Mouse (Mus musculus) heart, adult 8-10 months (tissue): ENCODE results near the gene Elmsan1. TPM values are rescaled to one million over a fixed set of nuclear protein-coding genes. Genes with fewer than 3 reads are reported as not detected.

Experiments
- DNase-seq: peaks from one replicate; pipeline ENCODE4 v3.0.0; 2022; ENCODE audit warnings: low spot score
- total RNA-seq, 4 experiments: library from RNA; stranded (reverse); gene quantifications; 2 replicates each; pipeline ENCODE4 v1.2.4; 2022

Elmsan1 gene
- total RNA-seq, 4 experiments from 2014 or later: 13.1 to 17.5 (median 14.5) TPM

DNA sequence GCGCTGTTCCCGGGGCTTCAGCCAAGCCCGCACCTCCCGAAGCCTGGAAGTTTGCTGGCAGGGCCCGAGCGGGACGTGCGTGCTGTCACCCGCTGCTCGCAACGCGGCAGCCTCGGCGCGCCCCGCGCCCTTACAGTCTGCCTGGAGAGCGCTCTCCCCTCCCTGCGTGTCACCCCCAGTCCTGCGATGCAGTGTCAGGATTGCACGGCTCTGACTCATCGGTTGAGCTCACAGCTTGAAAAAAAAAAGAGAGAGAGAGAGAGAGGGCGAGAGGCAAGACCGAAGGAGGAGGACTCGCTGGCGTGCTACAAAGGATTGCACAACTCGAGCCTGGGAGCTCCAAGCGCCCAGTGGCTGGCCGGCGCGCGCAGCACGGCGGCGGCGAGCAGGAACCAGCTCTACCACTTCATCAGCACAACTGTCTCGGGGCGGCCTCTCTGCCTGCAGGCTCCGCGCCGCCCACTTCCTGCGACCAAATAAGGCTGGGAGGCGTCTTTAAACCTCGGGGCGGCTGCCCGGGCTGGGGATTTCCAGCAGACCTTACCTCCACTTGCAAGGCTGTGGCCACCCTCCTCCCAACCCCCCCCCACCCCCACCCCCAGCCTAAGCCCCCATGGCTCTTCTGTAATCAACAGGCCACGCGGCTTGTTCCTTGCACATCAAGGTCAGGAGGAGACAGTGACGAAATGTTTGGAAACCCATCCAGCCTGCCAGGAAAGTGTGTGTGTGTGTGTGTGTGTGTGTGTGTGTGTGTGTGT is 24.9 kb downstream of the Elmsan1 start:
- DNase-seq: peak; percentile 92

DNA sequence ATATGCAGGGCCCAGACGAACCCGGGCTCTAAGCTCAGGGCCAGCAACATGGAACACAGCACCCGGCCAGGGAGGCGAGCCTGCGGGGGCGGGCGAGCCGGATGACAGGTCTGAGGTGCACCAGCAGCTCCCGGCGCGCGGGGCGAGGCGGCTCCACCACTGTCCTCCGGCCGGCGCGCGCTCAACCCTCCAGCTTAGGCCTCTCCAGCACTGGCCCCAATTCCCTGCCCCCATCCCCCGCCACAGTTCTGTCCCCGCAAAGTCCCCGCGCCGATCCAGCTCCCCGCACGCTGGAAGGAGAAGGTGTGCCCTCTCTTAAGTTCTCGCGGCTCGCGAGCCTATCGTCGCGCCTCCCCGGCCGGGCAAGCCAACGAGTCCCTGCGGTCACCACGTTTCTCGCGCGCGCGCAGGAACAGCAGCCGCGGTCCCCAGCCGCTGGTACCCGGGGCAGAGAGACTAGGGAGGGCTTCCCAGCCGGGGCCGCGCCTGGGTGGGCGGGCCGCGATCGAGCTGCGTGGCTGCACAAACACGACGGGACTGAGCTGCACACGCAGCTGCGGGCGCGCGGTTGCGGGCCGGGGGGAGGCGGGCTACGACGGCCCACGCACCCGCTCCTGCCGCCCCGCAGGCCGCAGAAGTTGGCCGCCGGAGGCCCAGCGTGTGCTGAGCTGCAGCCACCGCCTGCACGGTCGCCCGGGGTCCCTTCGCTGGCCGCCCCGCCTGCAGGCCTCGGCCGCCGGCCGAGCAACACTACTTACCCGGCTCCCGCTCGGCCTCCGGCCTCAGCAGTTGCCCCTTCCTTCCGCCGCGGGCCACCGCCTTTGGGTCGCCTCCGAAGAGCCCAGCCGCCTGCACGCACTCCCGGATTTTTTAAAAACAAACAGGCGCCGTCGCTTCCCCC is 25.7 kb downstream of the Elmsan1 start:
- DNase-seq: no peak

DNA sequence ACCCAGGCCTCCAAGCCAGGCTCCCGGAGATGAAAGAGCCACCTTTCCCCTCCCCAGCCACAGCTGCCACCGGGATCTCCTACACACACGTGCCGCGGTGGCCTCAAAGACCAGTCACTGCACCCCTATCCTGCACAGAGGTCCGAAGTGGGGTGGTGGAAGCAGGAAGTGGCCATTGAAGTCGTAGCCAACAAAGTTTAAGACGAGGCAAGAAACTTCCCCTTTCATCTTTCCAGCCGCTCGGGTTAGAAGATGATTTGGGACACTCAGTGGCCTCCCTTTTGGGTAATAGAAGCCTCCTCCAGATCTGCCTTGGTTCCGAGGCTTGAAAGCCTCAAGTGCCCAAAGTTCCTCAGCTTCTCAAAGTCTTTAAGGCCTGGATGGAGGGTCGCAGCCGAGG is 26.4 kb downstream of the Elmsan1 start:
- DNase-seq: no peak

DNA sequence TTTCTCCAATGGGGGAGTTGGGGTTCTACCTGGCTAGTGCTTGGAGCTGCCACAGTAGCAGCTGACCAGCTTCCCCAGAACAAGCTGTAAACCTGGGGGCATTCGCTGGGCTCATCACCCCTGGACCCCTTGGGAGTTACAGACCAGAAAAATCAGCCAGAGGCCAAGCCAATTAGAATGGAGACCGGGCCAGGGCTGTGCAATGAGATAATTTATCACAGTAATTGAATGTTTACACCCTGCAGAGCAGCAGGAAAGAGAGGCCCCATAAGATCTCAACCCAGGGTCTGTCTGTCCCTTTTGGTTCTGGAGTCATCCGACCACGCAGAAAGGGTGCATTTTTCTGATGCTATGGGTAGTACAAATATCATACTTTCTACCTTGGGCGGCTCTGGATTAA is 26.9 kb downstream of the Elmsan1 start:
- no peak for DNase-seq

DNA sequence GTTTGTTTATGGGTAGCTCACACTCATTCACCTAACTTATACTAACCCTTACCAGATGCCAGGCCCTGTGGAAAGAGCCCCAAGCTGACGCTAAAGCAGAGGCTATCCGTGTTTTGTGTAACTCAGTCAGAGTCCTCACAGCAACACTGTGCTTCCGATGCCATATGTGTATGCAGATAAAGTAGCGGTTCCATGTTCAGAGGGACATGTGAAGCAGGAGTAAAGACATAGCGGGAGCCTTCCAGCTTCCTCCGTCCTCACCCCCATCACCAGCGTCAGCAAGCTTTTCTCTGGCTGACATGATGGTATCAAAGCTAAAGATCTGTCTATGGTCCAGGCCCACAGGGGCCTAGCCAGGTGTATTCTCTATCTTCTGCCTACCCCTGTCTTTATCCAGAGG is 27.5 kb downstream of the Elmsan1 start:
- DNase-seq: no peak

DNA sequence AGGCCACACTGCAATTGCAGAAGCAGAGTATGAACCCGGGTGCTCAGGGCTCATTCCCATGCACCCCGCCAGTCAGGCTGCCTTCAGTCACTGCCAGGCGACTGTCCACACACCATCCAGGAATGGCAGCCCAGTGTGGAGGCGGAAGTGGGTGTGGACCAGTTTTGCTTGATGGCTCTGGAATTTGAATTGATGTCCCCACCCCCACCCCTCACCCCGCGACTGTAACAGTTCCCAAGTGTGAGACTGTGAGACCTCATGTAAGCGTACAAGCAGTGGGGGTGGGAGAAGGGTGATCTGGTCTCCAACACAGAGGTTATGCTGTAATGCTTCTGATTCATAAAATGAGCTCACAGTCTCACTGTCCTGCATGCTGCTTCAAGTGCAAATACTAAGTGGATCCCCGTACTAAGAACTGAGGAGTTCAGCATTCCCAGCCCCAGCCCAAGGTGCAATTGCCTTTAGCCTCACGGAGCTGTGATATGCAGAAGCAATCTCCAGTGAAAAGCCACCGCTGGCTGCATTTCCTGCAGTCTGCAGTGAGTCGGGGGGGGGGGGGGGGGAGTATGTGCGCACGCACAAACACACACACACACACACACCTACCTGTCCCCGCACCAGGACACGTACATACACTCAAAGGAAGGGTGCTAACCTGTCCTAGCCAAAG is 28.4 kb downstream of the Elmsan1 start:
- no peak for DNase-seq

DNA sequence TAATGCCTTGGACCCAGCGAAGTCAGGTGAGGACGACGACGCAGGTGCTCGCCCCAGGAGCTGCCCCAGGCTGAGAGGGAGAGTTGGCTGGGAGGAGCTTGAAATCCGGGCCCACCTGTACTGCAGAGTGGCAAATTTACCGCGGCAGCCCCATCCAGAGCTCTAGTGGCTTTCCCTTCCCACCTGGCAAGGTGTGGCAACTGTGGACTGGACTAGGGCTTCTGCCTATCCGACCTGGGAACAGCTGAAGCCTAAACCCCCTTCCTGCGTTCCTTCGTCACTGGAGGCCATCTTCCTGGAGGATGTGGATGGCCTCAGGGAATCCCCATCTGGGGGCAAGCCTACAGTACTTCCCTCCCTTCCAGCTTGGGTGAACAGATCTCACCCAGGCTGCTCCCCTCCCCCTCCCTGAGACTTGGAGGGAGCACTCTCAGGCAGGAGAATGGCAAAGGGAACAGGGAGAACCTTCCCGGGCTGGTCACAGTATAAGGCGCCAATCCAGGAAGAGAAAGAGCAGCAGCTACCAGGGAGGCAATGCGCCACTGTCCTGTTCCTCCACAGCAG is 29.7 kb downstream of the Elmsan1 start:
- no peak for DNase-seq

DNA sequence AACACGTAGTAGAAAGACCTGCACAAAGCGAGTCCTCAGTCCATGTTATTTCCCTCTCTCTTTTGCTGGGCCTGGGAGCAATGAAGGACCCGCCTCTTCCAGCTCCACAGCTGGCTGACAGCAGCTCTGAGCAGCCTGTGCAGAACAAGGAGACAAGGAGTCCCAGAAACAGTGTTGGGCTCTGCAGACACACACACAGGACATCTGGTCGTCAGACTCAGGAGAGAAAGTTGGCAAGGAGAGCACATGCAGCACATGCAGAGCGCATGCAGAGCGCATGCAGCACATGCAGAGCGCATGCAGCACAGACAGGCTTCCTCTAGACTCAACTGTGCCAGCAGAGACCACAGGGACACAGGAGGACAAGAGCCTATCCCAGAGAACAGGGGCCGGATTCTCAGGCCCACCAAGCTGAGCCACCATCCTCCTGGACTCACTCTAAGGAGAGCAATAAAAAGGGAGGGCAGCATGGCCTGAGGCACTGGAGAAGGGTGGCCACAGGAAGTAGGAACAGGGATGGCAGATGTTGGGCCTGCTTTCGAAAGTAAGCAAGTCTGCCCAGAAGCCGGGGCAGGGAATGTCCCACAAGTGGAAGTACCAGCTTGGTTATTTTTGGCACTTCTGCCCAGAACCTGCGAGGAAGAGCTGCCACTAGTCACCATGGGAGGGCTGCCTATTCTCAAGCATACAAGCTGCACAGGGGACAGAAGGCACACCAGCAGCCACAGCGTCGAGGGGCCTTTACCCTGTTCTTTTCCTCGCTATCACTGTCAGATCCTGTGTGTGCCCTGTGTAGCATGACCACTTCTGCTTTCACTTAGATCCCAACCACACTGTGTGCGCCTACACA is 30.7 kb downstream of the Elmsan1 start:
- DNase-seq: peak; percentile 59

DNA sequence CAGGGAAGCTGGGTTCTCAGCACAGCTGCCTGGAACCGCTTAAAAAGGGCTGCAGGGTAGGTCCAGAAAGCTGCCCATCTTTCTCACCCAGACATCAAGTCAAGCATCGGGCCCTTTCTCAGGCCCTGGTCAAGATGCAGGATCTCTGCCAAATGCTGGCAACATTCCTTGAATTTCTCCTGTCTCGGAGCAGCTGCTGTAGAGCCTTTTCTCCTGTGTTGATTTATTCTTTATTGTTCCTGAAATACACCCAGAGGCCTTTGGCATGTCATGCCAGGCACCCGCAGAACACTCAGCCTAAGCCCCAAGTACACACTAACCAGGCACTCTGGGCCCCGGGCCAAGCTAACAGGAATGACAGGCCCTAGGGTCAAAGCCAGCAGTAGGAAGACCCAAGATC is 31.7 kb downstream of the Elmsan1 start:
- no peak for DNase-seq

DNA sequence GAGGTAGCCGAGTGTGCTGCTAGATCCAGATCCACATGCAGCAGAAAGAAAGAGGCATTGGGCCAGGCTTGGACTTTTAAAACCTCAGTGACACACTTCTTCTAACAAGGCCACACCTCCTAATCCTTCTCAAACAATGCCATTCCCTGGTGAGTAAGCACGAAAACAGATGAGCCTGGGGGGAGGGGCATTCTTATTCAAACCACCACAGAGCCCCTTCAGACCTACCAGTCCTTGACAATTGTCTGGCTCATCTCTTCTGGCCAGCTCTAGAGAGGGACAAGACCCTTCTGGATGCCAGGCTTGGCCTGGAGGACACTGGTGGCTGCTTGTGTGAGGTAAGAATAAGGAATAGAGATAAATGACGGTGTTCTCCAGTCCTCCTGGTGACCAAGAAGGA is 32.1 kb downstream of the Elmsan1 start:
- no peak for DNase-seq

DNA sequence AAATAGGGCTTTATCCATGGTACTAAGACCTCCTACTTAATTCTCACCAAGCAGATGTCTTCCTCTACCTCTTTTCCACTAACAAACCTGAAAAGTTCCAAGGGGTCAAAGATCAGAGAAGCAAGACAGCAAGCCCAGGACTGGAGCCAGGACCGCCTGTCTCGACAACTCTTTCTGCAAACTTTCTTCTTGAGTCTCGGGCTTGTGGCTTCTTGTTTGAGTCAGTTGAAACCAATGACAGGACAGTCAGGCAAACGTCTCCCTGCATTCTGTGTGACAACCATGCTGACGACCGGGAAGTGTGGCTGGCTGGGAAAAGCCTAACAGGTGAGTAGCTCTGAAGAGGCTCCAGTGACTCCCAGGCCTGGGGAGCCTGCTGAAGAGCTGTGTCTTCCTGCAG is 33.1 kb downstream of the Elmsan1 start:
- no peak for DNase-seq

DNA sequence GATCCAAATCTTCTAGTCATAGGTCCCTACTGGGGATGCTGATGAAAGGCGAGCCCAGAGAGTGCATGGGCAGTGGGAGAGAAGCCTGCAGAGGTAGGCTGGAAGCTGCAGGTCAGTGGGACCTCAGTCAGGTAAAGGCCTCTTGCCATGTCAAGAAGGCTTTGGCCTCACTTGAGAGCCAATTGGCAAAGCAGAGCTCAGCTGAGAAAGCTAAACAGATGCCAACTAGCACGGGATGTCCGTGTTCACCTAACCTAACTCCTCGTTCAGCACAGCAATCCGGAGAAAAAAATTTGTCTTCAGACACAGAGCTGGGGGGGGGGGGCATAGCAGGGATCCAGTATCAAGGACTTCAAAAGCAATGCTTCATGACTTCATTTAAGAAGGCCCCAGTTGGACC is 33.7 kb downstream of the Elmsan1 start:
- no peak for DNase-seq

DNA sequence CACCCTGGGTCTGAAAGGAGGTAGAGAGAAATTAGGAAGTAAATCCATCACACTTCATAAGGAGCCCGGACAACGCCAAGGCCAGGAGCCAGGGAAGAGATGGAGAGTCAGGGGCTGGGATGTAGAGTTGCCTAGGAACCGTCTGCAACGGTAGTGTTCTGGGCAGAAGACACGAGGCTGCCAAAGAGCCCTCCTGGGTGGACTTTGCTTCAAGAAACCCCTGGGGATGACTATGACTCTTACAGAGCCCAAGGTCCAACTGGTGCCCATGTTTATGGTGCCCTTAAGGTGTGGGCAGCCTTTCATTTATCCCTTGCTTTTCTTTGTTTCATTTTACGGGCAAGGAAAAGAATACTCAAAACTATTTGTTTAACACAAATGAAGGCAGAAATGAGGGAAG is 36.7 kb downstream of the Elmsan1 start:
- DNase-seq: no peak

DNA sequence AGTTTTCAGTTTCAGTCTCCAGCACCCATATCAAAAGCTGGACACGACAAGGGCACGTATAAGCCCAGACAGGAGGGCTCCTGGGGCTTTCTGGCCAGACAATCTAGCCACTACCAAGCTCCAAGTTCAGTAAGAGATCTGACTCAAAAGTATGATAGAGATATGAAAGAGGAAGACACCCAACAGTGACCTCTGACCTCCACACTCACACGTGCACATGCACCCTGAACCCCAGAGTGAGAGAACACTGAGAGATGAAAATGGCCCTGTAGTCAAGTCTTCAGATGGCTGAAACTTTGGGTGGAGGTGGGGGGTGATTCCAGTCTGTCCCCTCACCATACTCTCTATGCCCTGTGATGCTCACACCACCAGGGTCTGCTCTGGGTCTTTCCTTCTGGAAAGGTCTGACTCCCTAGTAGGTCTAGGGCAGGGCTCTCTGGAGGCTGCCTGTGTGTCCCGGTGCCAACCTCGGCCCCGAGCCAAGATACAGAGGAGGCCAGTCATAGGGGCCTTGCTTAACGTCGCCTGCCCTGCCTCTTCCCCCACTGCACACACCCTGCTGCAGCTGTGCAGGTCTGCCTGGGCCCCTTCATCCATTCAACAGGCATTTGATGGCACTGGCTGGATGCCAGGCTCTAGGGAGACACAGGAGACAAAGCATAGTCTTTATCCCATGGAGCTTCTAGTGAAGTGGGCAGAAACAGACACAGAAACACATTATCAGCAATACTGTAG is 37.8 kb downstream of the Elmsan1 start:
- DNase-seq: peak; percentile 67

DNA sequence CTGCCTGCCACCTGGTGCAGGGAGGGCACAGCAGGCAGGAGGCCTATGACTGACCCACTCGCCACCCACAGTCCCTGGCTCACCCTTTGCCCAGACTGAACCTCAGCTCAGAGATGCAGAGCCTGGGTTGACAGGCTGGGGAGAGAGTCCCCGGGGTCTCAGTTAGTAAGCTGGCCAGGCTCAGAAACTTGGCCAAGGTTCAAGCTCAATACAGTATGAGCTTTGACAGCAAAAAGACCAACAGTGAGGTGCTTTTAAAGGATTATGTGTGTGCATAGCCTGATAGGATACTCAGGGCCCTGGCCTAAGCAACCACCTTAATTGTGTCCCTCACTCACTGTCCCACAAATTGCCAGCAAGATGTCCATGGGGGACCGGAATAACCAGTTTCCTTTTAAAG is 38.6 kb downstream of the Elmsan1 start:
- DNase-seq: no peak

DNA sequence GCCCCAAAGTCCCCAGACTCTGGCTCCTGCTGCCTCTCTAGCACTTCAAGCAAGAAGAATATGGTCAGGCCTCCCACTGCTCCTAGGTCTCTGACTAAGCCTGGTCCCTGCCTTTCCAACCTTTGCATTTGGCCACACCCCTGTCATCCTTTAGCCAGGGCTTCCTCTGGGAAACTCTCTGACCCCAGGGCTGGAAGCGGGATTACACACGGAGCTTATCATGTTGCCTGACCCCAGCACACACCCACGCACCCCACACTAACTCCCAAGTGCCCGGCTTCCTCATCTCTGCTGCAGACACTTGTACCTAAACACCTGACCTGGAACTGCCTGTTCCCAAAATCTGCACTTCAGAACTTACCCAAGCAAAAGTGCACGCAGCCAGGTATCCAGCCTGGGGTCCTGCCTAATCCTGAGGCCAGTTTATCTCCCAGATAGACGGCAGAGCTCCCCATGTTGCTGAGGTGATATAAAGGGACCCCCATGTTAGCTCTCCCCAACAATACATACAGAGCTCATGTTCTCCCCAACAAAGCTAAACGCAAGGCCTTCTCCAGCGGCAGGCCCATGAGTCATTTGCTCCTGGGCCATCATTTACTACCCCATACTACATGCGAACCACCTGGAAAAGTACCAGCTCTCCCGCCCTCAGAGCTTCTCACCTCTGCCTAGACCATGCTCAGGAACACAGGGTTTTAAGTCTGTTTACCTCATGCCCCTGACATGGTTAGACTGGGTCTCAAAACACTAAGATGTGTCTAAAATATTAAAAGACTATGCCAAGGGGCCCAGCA is 39.8 kb downstream of the Elmsan1 start:
- DNase-seq: no peak

DNA sequence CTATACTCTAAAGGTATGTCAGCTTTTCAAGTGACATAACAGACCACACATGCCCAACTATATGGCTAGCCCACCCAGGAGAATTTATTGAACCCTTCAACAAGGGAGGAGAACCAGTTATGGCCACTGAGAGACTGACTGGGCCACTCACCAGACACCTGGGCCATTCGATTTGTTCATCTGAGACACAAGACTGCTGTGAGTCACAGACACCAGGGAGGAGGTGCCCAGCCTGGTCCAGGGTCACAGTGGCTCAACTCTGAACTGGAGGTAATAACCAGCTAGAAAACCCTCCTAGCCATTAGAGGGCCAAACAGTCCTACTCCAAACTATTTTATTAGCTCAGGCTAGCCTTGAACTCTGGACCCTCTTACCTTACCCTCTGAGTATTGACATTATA is 40.6 kb downstream of the Elmsan1 start:
- no peak for DNase-seq

DNA sequence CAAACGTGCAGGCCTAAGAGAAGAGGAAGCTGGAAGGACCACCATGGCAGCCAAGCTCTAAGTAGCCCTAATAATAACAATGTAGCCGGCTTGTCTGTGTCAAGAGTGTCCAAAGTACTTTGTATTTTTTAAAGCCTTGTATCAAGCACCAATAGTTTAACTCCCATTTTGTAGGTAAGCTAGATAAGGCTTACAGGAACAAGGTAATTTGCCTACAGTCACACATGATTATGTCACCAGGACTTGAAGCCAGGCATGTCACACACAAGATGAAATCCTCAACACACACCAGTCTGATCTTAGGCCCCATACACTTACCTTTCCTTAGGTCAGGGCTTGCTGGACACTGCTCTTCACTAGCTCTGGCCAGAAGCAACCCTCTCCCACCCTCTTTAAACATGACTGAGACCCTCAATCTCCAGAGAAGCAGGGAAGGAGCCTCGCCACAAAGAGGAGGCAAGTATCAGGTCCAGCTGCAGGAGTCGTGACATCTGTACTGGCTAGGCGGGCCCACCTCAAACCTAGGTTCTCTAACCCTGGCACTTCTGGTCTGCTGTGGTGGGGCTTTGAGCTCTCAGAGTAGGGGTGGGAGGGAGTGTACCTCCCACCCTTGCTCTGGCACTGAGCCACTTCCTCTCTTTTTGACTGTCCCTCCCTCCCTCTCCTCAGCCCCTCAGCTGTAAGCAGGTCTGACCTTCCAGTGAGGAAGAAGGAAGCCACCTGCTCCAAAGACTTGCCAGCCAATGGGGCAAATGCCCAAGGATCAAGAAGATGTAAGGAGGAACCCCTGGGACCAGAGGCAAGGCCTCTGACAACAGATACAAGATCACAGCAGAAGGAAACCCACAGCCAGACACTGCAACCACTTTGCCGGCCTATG is 41.6 kb downstream of the Elmsan1 start:
- DNase-seq: no peak
